Mouse (Mus musculus) stomach, embryonic 14.5 days (tissue): ENCODE measurements around the gene Dhx38. TPM values are rescaled to one million over a fixed set of nuclear protein-coding genes. Genes with fewer than 3 reads are reported as not detected.

ENCODE experiments used
- ATAC-seq: fragments of 200-750 bp; cut with Nextera tagmentation; 2 replicates; pipeline ENCODE4 v1.8.0; 2017; ENCODE audit warnings: low read depth, moderate TSS enrichment; ENCODE audit not compliant: insufficient number of reproducible peaks, insufficient read depth, low FRiP score
- H3K27ac ChIP-seq: fragments of 300-500 bp; sonication (generic); 2 replicates; pipeline ENCODE4 v1.5.1; 2014; ENCODE audit warnings: mild to moderate bottlenecking, low read length, moderate library complexity, mixed read lengths
- H3K27me3 ChIP-seq: fragments of 300-500 bp; sonication (generic); 2 replicates; pipeline ENCODE4 v1.6.1; 2014; ENCODE audit warnings: low read length, control low read depth, mixed read lengths; ENCODE audit not compliant: control insufficient read depth, insufficient read depth
- H3K36me3 ChIP-seq: fragments of 300-500 bp; sonication (generic); 2 replicates; pipeline ENCODE4 v1.6.1; 2014; ENCODE audit warnings: mild to moderate bottlenecking, control low read depth, low read length, moderate library complexity, mixed read lengths; ENCODE audit not compliant: control insufficient read depth, insufficient read depth
- H3K4me1 ChIP-seq: fragments of 300-500 bp; sonication (generic); 2 replicates; pipeline ENCODE4 v1.6.1; 2014; ENCODE audit warnings: low read length, control low read depth, mixed read lengths; ENCODE audit not compliant: control insufficient read depth, insufficient read depth
- H3K4me2 ChIP-seq: fragments of 300-500 bp; sonication (generic); replicated peaks from 2 replicates; pipeline ENCODE4 v1.6.1; 2014; ENCODE audit warnings: low read depth, low read length, control low read depth
- H3K4me3 ChIP-seq: fragments of 300-500 bp; sonication (generic); 2 replicates; pipeline ENCODE4 v1.5.1; 2014; ENCODE audit warnings: low read depth, low read length, control low read depth
- H3K9ac ChIP-seq: fragments of 300-500 bp; sonication (generic); replicated peaks from 2 replicates; pipeline ENCODE4 v1.6.1; 2014; ENCODE audit warnings: low read depth, mild to moderate bottlenecking, control low read depth, low read length, moderate library complexity, mixed read lengths
- H3K9me3 ChIP-seq: fragments of 300-500 bp; sonication (generic); 2 replicates; pipeline ENCODE4 v1.6.1; 2016; ENCODE audit warnings: low read depth, low read length, control low read depth; ENCODE audit not compliant: control insufficient read depth
- WGBS: fragments of 180-500 bp; shearing (Covaris S2); extraction: QIAGEN DNeasy Blood & Tissue Kit; methylation state at CpG from one replicate; pipeline ENCODE4 v1.1.7; 2014; 5-methylcytosine and 5-hydroxymethylcytosine counted together
- polyA plus RNA-seq: library from polyadenylated mRNA; unstranded; fragments of >200 nt; fragmentation: Nextera tagmentation; extraction: Ambion mirVana; gene quantifications from 2 replicates; pipeline ENCODE4 v1.2.1, GENCODE M21; 2014

Gene Dhx38
- 18.3 and 19.2 TPM in 2 replicates for polyA plus RNA-seq

- Histone ChIP-seq H3K27me3 (no peaks in the 10 kb centered on the region), H3K4me3 (peak within 1 kb of the TSS; percentile 80), H3K36me3 (peaks cover 16% of the 10 kb centered on the region), H3K9me3 (no peaks in the 10 kb centered on the region), H3K4me2 (peak within 1 kb of the TSS; percentile 94), H3K4me1 (peaks cover 8% of the 10 kb centered on the region; the same call in 1 of the 2 replicates), H3K9ac (peak within 1 kb of the TSS; percentile 88), H3K27ac (peak within 1 kb of the TSS; percentile 90)
- peak; percentile 100 for ATAC-seq
- WGBS: under 1% methylated on average over 52 of the region's 52 CpGs
Measured at GRCm38 (mm10) chr8:109565498-109566333, at the start of gene Dhx38, which contains the start of gene Txnl4b. Gene Dhx38, minus strand, starts transcription at chr8:109565861. Gene Txnl4b, plus strand, starts transcription at chr8:109565892.

GRCm38 (mm10) chr8:109614243-109615210 is 48.9 kb upstream of the Dhx38 start, which contains the start of gene Pkd1l3:
Gene Pkd1l3, plus strand, starts transcription at chr8:109614517.
- Histone ChIP-seq H3K27ac (no peak within 1 kb of the TSS), H3K27me3 (no peaks in the 10 kb centered on the region), H3K9me3 (0 out of 2 replicates have a peak, but pooled peaks cover 4% of the 10 kb centered on the region), H3K4me2 (0 out of 2 replicates have a peak within 1 kb of the TSS, but pooled peaks have one; percentile 7), H3K9ac (no peak within 1 kb of the TSS), H3K4me1 (no peaks in the 10 kb centered on the region), H3K36me3 (no peaks in the 10 kb centered on the region), H3K4me3 (no peak within 1 kb of the TSS)
- WGBS: 53% methylated on average over 27 of the region's 27 CpGs
- no peak for ATAC-seq

- Histone ChIP-seq H3K4me1 (peaks cover 5% of the 10 kb centered on the region; the same call in 1 of the 2 replicates), H3K36me3 (peaks cover 7% of the 10 kb centered on the region; the same call in 1 of the 2 replicates), H3K27me3 (no peaks in the 10 kb centered on the region), H3K9ac (peak overlapping the region; percentile 51; the same call in 1 of the 2 replicates), H3K4me3 (peak overlapping the region; percentile 36), H3K27ac (peak overlapping the region; percentile 95), H3K4me2 (peak overlapping the region; percentile 63), H3K9me3 (no peaks in the 10 kb centered on the region)
- WGBS: 14% methylated on average over 5 of the region's 5 CpGs
- no peak for ATAC-seq
Measured at GRCm38 (mm10) chr8:109609153-109609502, 43.5 kb upstream of the Dhx38 start.

GRCm38 (mm10) chr8:109608271-109609152 is 42.9 kb upstream of the Dhx38 start, which contains the start of gene Dhodh:
Gene Dhodh, minus strand, starts transcription at chr8:109608673.
- H3K4me2 ChIP-seq: peak within 1 kb of the TSS; percentile 63
- H3K36me3 ChIP-seq: peaks cover 7% of the 10 kb centered on the region; the same call in 1 of the 2 replicates
- H3K9me3 ChIP-seq: no peaks in the 10 kb centered on the region
- peak within 1 kb of the TSS; percentile 51 for H3K9ac ChIP-seq
- peak within 1 kb of the TSS; percentile 36 for H3K4me3 ChIP-seq
- no peaks in the 10 kb centered on the region for H3K27me3 ChIP-seq
- peaks cover 5% of the 10 kb centered on the region; the same call in 1 of the 2 replicates for H3K4me1 ChIP-seq
- peak; percentile 99 for ATAC-seq
- H3K27ac ChIP-seq: peak within 1 kb of the TSS; percentile 95
- under 1% methylated on average over 42 of the region's 42 CpGs for WGBS

- no peak overlapping the region for H3K27ac ChIP-seq
- ATAC-seq: no peak
- peak overlapping the region; percentile 36 for H3K4me3 ChIP-seq
- peaks cover 5% of the 10 kb centered on the region; the same call in 1 of the 2 replicates for H3K4me1 ChIP-seq
- no peaks in the 10 kb centered on the region for H3K9me3 ChIP-seq
- peak overlapping the region; percentile 51 for H3K9ac ChIP-seq
- H3K4me2 ChIP-seq: peak overlapping the region; percentile 63
- peaks cover 7% of the 10 kb centered on the region; the same call in 1 of the 2 replicates for H3K36me3 ChIP-seq
- WGBS: 6% methylated on average over 12 of the region's 12 CpGs
- no peaks in the 10 kb centered on the region for H3K27me3 ChIP-seq
Measured at GRCm38 (mm10) chr8:109607650-109608049, 42.0 kb upstream of the Dhx38 start.

GRCm38 (mm10) chr8:109606725-109607124 is 41.1 kb upstream of the Dhx38 start:
- H3K4me3 ChIP-seq: no peak overlapping the region
- 79% methylated on average over 2 of the region's 2 CpGs for WGBS

GRCm38 (mm10) chr8:109595854-109596253 is 30.2 kb upstream of the Dhx38 start:
- Histone ChIP-seq H3K27me3 (no peaks in the 10 kb centered on the region), H3K27ac (no peak overlapping the region), H3K4me3 (no peak overlapping the region), H3K9me3 (no peaks in the 10 kb centered on the region), H3K36me3 (peaks cover 7% of the 10 kb centered on the region; the same call in 1 of the 2 replicates), H3K4me1 (no peaks in the 10 kb centered on the region), H3K9ac (no peak overlapping the region), H3K4me2 (no peak overlapping the region)
- ATAC-seq: peak; percentile 58; the same call in 1 of the 2 replicates
- WGBS: 46% methylated on average over 8 of the region's 8 CpGs

More at GRCm38 (mm10) chr8:109606725-109607124, 41.1 kb upstream of the Dhx38 start:
- Histone ChIP-seq H3K9ac (no peak overlapping the region), H3K36me3 (peaks cover 8% of the 10 kb centered on the region; the same call in 1 of the 2 replicates), H3K9me3 (no peaks in the 10 kb centered on the region), H3K4me1 (peaks cover 5% of the 10 kb centered on the region; the same call in 1 of the 2 replicates), H3K4me2 (no peak overlapping the region), H3K27ac (no peak overlapping the region), H3K27me3 (no peaks in the 10 kb centered on the region)
- ATAC-seq: no peak
